Mouse (Mus musculus) thymus, postnatal 36 days (tissue): ENCODE results near the gene Clic1.

Experiments used
- DNase-seq, 2 experiments: peaks; one replicate each; pipeline ENCODE4 v3.0.0; 2022; ENCODE audit warnings: mixed read lengths in 2 of 2

The Clic1 gene

GRCm38 (mm10) chr17:35064951-35065947 is 15.5 kb downstream of the Clic1 start, which contains the start of gene Ly6g6c:
TSS of gene Ly6g6c (plus strand) at chr17:35065388.
- DNase-seq: peak in 1 of 2 experiments; percentile 48

- no peak for DNase-seq
Observed at GRCm38 (mm10) chr17:35066084-35066483, 16.3 kb downstream of the Clic1 start, which contains the start of gene Mpig6b. TSS of gene Mpig6b (minus strand) at chr17:35066184.

- no peak for DNase-seq
Observed at GRCm38 (mm10) chr17:35068213-35068914, 18.6 kb downstream of the Clic1 start.

- peak; percentile 60 to 79 for DNase-seq
Observed at GRCm38 (mm10) chr17:35070556-35071229, 20.9 kb downstream of the Clic1 start.

- peak in 1 of 2 experiments; percentile 32 for DNase-seq
Observed at GRCm38 (mm10) chr17:35071454-35071853, 21.7 kb downstream of the Clic1 start.

- peak; percentile 37 to 56 for DNase-seq
Observed at GRCm38 (mm10) chr17:35074097-35074496, 24.3 kb downstream of the Clic1 start.

GRCm38 (mm10) chr17:35076507-35077176 is 26.9 kb downstream of the Clic1 start, which contains the start of gene Ly6g6e:
TSS of gene Ly6g6e (plus strand) at chr17:35076902.
- DNase-seq: no peak

- no peak for DNase-seq
Observed at GRCm38 (mm10) chr17:35077285-35077684, 27.5 kb downstream of the Clic1 start.

GRCm38 (mm10) chr17:35077786-35078233 is 28.0 kb downstream of the Clic1 start, which contains the start of gene Ly6g6d:
TSS of gene Ly6g6d (minus strand) at chr17:35078065.
- no peak for DNase-seq

GRCm38 (mm10) chr17:35079778-35080177 is 30.0 kb downstream of the Clic1 start:
- no peak for DNase-seq

- no peak for DNase-seq
Observed at GRCm38 (mm10) chr17:35080248-35080647, 30.5 kb downstream of the Clic1 start.

- DNase-seq: no peak
Observed at GRCm38 (mm10) chr17:35080710-35081109, 30.9 kb downstream of the Clic1 start.

GRCm38 (mm10) chr17:35082841-35083576 is 33.2 kb downstream of the Clic1 start:
- no peak for DNase-seq

- DNase-seq: no peak
Observed at GRCm38 (mm10) chr17:35083929-35084497, 34.2 kb downstream of the Clic1 start.

GRCm38 (mm10) chr17:35085208-35085865 is 35.6 kb downstream of the Clic1 start, which contains the start of gene Ly6g6f:
TSS of gene Ly6g6f (minus strand) at chr17:35085610.
- DNase-seq: no peak

- no peak for DNase-seq
Observed at GRCm38 (mm10) chr17:35088151-35088550, 38.4 kb downstream of the Clic1 start.

GRCm38 (mm10) chr17:35088825-35089644 is 39.3 kb downstream of the Clic1 start, which contains the start of gene Abhd16a:
TSS of gene Abhd16a (plus strand) at chr17:35089263.
- peak; percentile 93 to 96 for DNase-seq

GRCm38 (mm10) chr17:35090166-35090932 is 40.6 kb downstream of the Clic1 start:
- no peak for DNase-seq
